Mouse (Mus musculus) heart, embryonic 13.5 days (tissue): ENCODE measurements at regions not wholly inside any gene's neighbourhood (a gene's known extent, or its start where the extent isn't known, plus 50 kb on each side); places are given as distances from the start of the nearest gene placed in this dataset.
A peak's percentile ranks its signal among the peaks of the same experiment; 100 is the strongest.

Source experiments
- ATAC-seq: fragments of 200-750 bp; cut with Nextera tagmentation; 2 replicates; pipeline ENCODE4 v1.8.0; 2017; ENCODE audit warnings: moderate TSS enrichment; ENCODE audit not compliant: insufficient number of reproducible peaks, low FRiP score, low TSS enrichment; ENCODE audit errors: extremely low read depth
- H3K27ac ChIP-seq: fragments of 300-500 bp; sonication (generic); replicated peaks from 2 replicates; pipeline ENCODE4 v1.5.1; 2015; ENCODE audit warnings: moderate library complexity, mild to moderate bottlenecking, inconsistent platforms
- H3K27me3 ChIP-seq: fragments of 300-500 bp; sonication (generic); replicated peaks from 2 replicates; pipeline ENCODE4 v1.6.1; 2015; ENCODE audit warnings: mild to moderate bottlenecking, inconsistent platforms
- H3K36me3 ChIP-seq: fragments of 300-500 bp; sonication (generic); 2 replicates; pipeline ENCODE4 v1.6.1; 2015; ENCODE audit warnings: mild to moderate bottlenecking, inconsistent platforms
- H3K4me1 ChIP-seq: fragments of 300-500 bp; sonication (generic); 2 replicates; pipeline ENCODE4 v1.6.1; 2015; ENCODE audit warnings: inconsistent platforms
- H3K4me2 ChIP-seq: fragments of 300-500 bp; sonication (generic); 2 replicates; pipeline ENCODE4 v1.6.1; 2015; ENCODE audit warnings: inconsistent platforms, mild to moderate bottlenecking, moderate library complexity
- H3K4me3 ChIP-seq: fragments of 300-500 bp; sonication (generic); 2 replicates; pipeline ENCODE4 v1.5.1; 2015; ENCODE audit warnings: moderate library complexity, mild to moderate bottlenecking, inconsistent platforms
- H3K9ac ChIP-seq: fragments of 300-500 bp; sonication (generic); 2 replicates; pipeline ENCODE4 v1.6.1; 2015; ENCODE audit warnings: inconsistent platforms, mild to moderate bottlenecking, moderate library complexity
- H3K9me3 ChIP-seq: fragments of 300-500 bp; sonication (generic); 2 replicates; pipeline ENCODE4 v1.6.1; 2016; ENCODE audit warnings: inconsistent platforms
- WGBS: fragments of 180-500 bp; shearing (Covaris S2); methylation state at CpG from one replicate; pipeline ENCODE4 v1.1.7; 2015; ENCODE audit warnings: mixed read lengths; 5-methylcytosine and 5-hydroxymethylcytosine counted together

DNA sequence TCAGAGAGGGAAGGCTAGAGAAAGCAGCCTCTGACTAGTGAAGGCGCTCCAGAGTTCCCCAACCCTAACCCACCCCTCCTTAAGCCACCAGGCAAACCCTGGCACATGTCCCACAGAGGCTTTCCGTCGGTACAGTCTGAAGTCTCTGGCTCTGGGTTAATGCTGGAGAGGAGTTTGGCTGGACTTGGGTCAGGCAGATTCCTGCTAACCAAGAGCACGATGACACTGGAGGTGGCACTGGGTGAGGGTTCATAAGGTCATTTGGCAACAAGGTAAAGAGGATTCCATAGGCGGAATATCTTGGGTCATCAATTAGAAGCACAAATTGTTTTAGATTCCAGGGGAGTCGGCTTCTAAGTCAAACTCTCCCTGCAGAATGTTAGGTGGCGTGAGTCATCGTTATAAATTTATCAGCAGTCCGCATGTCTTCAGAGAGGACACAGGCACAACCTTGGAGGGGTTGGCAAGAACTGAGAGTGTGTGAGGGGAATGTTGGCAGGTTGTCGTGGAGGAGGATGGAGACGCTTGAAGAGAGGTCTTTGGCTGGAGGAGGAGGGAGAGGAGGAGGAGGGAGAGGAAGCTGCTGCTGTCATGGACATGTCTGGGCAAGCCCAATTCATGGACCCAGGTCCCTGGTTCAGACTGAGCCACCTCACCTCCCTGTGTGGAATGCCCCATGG lies 138.4 kb downstream of the Utp6 start:
- no peak for ATAC-seq
- Histone ChIP-seq H3K9ac (no peak overlapping the region), H3K4me2 (no peak overlapping the region), H3K9me3 (no peaks in the 10 kb centered on the region), H3K36me3 (no peaks in the 10 kb centered on the region), H3K27me3 (no peaks in the 10 kb centered on the region), H3K4me3 (no peak overlapping the region), H3K27ac (no peak overlapping the region), H3K4me1 (peaks cover 19% of the 10 kb centered on the region)
- 57% methylated on average over 11 of the region's 11 CpGs for WGBS

DNA sequence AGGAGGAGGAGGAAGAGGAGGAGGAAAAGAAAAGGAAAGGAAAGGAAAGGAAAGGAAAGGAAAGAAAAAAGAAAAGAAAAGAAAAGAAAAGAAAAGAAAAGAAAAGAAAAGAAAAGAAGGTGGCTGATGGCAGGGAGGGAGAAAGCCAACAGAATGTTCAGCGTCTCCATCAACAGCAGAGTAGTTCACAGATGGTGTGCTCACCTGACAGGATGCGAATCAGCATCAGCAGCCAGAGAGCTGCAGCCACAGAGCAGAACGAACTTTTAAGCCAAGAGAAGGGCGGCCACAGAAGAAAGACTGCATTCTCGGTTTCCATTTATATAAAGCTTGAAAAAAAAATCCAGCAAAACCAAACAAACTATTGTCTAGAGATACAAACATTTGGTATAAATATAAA lies 140.2 kb downstream of the Utp6 start:
- Histone ChIP-seq H3K27ac (no peak overlapping the region), H3K9me3 (no peaks in the 10 kb centered on the region), H3K9ac (no peak overlapping the region), H3K4me3 (no peak overlapping the region), H3K4me1 (peaks cover 19% of the 10 kb centered on the region), H3K27me3 (no peaks in the 10 kb centered on the region), H3K4me2 (no peak overlapping the region), H3K36me3 (no peaks in the 10 kb centered on the region)
- WGBS, result 82% methylated on average over 5 of the region's 5 CpGs
- ATAC-seq, result no peak

DNA sequence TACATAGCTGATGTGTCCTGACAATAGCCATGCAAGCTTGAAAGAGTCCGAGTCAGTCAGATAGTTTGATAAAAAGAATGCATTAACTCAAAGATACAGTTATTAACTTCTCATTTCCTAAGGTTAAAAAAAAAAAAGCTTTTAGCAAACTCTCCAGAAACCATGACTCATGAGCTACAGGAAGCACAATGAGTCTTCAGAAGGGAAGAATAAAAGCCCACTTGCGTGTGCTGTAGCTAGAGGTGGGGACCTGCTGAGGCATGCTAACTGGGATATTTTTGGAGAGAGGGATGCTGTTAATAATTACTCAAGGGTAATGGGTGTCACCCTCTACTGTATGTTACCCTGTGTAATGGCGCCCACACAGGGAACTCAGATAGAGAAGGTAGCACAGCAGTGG lies 147.0 kb downstream of the Utp6 start:
- 81% methylated on average over 3 of the region's 3 CpGs for WGBS
- no peak for ATAC-seq
- H3K9ac ChIP-seq, result no peak overlapping the region

DNA sequence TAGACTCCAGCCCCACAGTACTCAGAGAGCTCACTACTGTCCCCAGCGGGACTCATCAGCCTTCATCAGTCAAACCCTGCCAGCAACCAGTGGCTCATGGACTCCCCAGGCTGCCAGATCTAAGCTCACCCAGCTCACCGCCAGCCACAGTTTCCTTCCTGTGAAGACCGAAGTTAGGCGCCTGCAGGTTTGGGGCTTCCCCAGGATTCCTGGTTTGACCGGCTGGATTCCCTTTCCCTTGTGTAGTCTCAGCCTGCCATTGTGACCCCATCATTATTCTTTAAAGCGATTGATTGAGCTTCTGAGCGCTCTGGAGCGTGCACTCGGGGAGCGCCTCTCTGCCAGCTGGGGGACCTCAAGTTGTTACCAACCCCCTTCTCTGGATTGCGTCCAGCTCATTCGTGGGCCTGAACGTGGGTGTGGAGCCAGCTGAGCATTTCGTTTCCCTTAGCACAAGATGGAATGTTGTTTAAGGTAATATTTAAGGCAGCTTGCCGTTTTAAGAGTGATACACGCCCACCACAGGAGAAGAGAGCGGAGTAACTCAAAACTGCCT lies 155.2 kb downstream of the Utp6 start:
- Histone ChIP-seq H3K4me3 (no peak overlapping the region), H3K27me3 (no peaks in the 10 kb centered on the region), H3K4me2 (peak overlapping the region; percentile 29; the same call in 1 of the 2 replicates), H3K27ac (peak overlapping the region; percentile 71), H3K9me3 (peaks cover 10% of the 10 kb centered on the region), H3K9ac (peak overlapping the region; percentile 30; the same call in 1 of the 2 replicates), H3K4me1 (peaks cover 24% of the 10 kb centered on the region), H3K36me3 (no peaks in the 10 kb centered on the region)
- ATAC-seq, result no peak
- 36% methylated on average over 17 of the region's 17 CpGs for WGBS

More for the DNA sequence above, 147.0 kb downstream of the Utp6 start:
- Histone ChIP-seq H3K27ac (no peak overlapping the region), H3K4me1 (no peaks in the 10 kb centered on the region), H3K9me3 (peaks cover 6% of the 10 kb centered on the region), H3K36me3 (no peaks in the 10 kb centered on the region), H3K4me2 (no peak overlapping the region), H3K4me3 (no peak overlapping the region), H3K27me3 (no peaks in the 10 kb centered on the region)

DNA sequence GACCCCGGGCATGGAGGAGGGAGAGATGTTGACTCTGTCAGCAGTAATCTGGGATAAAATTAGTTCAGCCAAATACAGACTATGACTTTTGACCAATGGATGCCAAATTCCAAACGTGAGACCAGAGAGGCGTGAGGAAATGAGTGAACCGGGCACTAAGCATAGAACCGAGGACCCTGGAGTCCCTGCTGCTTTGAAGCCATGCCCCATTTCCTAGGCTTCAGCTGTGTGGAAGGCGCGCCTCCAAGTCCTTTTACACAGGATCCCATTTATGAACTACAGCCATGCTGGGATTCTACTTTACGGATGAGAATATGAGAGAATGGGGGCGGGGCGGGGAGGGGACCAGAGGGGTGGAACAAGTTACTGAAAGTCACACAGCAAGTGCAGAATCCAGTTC lies 155.8 kb downstream of the Utp6 start:
- Histone ChIP-seq H3K9ac (no peak overlapping the region), H3K4me2 (no peak overlapping the region), H3K27me3 (no peaks in the 10 kb centered on the region), H3K27ac (peak overlapping the region; percentile 71), H3K36me3 (no peaks in the 10 kb centered on the region), H3K4me3 (no peak overlapping the region), H3K9me3 (peaks cover 10% of the 10 kb centered on the region), H3K4me1 (peaks cover 24% of the 10 kb centered on the region)
- ATAC-seq, result no peak
- WGBS, result 63% methylated on average over 10 of the region's 10 CpGs

DNA sequence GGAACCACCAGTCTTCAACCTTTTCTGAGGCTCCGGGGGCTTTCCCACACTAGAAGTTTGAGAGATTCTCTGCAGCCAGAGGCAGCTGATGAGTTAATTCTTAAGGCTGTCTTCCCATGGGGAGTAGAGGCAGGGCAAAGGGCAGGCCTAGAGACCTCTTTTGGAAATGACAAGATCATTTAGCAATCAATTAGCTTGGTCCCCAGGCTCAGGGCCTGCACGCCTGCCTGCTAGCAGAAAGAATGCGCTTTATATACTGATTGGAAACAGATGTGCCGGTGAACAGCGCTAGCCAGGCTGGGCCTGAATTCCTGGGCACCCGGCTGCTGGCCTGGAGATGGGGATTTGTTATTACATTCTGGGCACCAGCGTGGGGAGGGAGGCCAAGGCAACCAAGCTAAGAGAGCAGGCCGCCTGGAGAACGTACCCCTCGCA lies 156.2 kb downstream of the Utp6 start:
- no peaks in the 10 kb centered on the region for H3K36me3 ChIP-seq
- peak overlapping the region; percentile 71 for H3K27ac ChIP-seq
- no peak overlapping the region for H3K4me2 ChIP-seq
- no peaks in the 10 kb centered on the region for H3K27me3 ChIP-seq
- 0 out of 2 replicates have a peak overlapping the region, but pooled peaks have one; percentile 50 for H3K9ac ChIP-seq
- H3K4me1 ChIP-seq, result peaks cover 24% of the 10 kb centered on the region
- H3K9me3 ChIP-seq, result peaks cover 10% of the 10 kb centered on the region
- no peak overlapping the region for H3K4me3 ChIP-seq
- 37% methylated on average over 10 of the region's 10 CpGs for WGBS
- no peak for ATAC-seq

DNA sequence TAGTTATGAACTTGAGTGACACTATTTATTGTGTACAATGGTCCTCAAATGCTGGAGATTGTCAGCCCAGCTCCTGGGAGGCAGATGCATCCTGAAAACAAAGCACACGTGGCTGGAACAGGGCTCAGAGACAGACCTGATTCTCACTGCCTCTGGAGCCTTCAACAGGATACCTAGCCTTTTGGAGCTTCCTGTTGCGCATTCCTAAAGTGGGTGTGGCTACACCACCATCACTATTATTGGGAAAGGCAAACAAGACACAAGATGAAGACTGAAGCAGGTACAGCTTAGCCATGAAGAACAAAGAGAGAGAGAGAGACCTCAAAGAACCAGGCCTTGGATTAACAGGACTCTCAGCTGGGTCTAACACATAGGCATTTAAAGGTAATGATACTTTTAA lies 158.2 kb downstream of the Utp6 start:
- no peak overlapping the region for H3K27ac ChIP-seq
- no peaks in the 10 kb centered on the region for H3K36me3 ChIP-seq

DNA sequence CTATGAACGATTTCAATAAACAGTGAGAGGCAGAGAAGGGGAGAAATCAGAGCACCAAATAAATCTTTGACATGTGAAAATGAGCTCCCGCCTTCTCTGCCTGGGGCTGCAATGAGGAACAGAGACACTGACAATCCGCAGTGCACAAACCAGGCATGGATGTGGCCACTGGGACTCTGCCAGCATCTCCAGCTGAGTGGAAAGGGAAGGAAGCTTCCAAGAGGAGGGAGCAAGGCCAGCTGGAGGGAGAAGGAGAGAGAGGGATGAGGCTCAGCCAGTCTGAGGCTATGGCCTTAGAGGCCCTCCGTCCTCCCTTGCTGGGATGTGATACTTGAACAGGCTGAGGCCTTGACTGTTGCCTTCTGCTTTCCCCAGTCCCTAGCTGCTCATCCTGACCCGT lies 159.2 kb downstream of the Utp6 start:
- WGBS, result 64% methylated on average over 5 of the region's 5 CpGs
- no peaks in the 10 kb centered on the region for H3K27me3 ChIP-seq
- no peak overlapping the region for H3K4me3 ChIP-seq
- H3K4me2 ChIP-seq, result no peak overlapping the region
- no peaks in the 10 kb centered on the region for H3K36me3 ChIP-seq
- 0 out of 2 replicates have a peak overlapping the region, but pooled peaks have one; percentile 12 for H3K27ac ChIP-seq
- H3K9me3 ChIP-seq, result peaks cover 10% of the 10 kb centered on the region
- H3K9ac ChIP-seq, result no peak overlapping the region
- no peak; the same call in 1 of the 2 replicates for ATAC-seq
- H3K4me1 ChIP-seq, result peaks cover 24% of the 10 kb centered on the region

More for the DNA sequence above, 158.2 kb downstream of the Utp6 start:
- Histone ChIP-seq H3K4me2 (no peak overlapping the region), H3K9ac (no peak overlapping the region), H3K4me3 (no peak overlapping the region), H3K9me3 (peaks cover 10% of the 10 kb centered on the region), H3K27me3 (no peaks in the 10 kb centered on the region), H3K4me1 (peaks cover 24% of the 10 kb centered on the region)
- 67% methylated on average over 2 of the region's 2 CpGs for WGBS
- ATAC-seq, result no peak

DNA sequence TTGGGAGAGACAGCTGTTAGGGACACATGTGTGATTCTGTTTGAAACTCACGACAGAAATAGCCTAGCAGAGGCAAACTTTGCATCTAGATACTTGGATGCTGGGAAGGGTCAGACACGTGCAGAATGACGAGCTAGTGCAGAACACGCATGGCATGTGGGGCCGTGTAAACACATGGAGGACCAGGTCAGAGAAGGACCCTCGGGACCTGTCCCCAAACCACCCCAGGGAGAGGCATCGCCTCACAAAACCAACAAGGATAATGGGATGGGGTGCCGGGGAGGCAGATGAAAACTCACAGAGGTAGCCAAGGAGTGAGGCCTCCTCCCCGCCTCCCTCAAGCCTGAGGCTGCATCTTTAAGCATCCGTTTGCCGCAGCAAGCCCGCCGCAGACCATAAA lies 159.6 kb downstream of the Utp6 start:
- no peak overlapping the region for H3K9ac ChIP-seq
- no peak overlapping the region for H3K4me2 ChIP-seq
- peaks cover 22% of the 10 kb centered on the region for H3K4me1 ChIP-seq
- peaks cover 10% of the 10 kb centered on the region for H3K9me3 ChIP-seq
- H3K36me3 ChIP-seq, result no peaks in the 10 kb centered on the region
- no peaks in the 10 kb centered on the region for H3K27me3 ChIP-seq
- no peak overlapping the region for H3K4me3 ChIP-seq
- 81% methylated on average over 13 of the region's 13 CpGs for WGBS
- H3K27ac ChIP-seq, result no peak overlapping the region
- ATAC-seq, result no peak

DNA sequence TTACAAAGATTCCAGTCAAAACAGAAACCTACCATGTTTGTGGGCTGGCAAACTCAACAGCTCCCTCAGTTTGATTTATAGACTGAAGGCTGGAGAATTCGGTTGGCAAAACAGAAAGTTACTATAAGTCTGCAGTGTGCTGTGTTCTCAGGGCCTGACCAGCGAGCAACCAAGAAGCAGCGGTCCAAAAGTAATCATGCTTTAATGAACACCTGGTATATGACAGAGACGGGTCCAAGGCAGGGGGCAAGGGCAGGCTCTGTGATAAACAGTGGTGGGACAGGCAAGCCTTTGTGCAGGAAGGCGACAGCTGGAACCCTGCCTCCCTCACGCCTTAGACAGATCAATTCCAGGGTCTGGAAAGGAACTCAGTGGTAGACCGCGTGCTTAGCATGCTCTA lies 161.9 kb downstream of the Utp6 start:
- ATAC-seq, result no peak
- 0 out of 2 replicates have a peak, but pooled peaks cover under 1% of the 10 kb centered on the region for H3K27me3 ChIP-seq
- H3K4me3 ChIP-seq, result no peak overlapping the region
- no peak overlapping the region for H3K9ac ChIP-seq
- no peaks in the 10 kb centered on the region for H3K36me3 ChIP-seq
- H3K27ac ChIP-seq, result no peak overlapping the region
- H3K4me2 ChIP-seq, result no peak overlapping the region
- WGBS, result 64% methylated on average over 8 of the region's 8 CpGs
- H3K9me3 ChIP-seq, result peaks cover 9% of the 10 kb centered on the region
- no peaks in the 10 kb centered on the region for H3K4me1 ChIP-seq

DNA sequence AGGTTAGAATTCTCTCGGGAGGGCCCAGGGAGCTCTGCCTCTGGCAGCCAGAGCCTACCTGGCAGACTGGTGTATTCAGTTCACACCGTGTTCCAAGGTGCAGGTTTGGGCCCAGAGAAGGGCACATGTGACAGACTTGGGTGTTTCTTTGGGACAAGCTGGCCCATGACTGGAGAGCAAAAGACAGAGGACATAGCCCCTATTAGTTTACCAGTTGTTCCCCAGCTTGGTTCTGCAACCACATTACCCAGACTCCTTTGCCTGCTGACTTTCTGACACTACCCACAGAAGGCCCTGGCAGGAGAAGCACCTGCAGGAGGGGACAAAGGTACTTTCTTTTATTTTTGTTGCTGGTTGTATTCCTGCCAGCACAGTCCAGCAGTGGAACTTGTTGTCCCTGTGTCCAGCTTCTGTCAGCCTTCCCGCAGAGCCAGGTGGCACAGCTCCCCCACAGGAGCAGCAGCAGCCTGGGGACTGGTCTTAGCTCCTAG lies 173.9 kb downstream of the Utp6 start:
- peak overlapping the region; percentile 42; the same call in 1 of the 2 replicates for H3K9ac ChIP-seq
- H3K9me3 ChIP-seq, result no peaks in the 10 kb centered on the region
- ATAC-seq, result no peak
- H3K27me3 ChIP-seq, result no peaks in the 10 kb centered on the region
- no peak overlapping the region for H3K27ac ChIP-seq
- 66% methylated on average over 3 of the region's 3 CpGs for WGBS
- H3K4me2 ChIP-seq, result no peak overlapping the region
- no peaks in the 10 kb centered on the region for H3K36me3 ChIP-seq
- no peak overlapping the region for H3K4me3 ChIP-seq
- peaks cover 51% of the 10 kb centered on the region for H3K4me1 ChIP-seq

DNA sequence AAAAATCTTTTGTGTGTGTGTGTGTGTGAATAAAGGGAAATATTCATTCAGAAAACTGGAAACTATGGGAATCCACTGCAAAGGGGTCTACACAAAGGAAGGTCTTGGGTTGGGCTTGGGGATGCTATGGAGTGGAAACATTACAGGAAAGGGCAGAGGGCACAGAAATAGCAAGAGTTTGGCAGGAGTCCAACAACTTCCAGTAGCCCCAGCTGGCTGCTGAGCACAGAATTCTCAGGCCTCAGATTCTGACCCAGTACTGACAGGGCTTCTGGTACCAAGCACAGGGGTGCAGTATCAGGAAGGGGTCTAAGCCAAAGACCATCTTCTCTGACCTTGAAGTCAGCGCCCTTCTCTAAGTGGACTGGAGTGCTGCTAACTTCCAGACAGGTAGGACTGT lies 174.4 kb downstream of the Utp6 start:
- no peaks in the 10 kb centered on the region for H3K36me3 ChIP-seq
- no peak overlapping the region for H3K4me2 ChIP-seq
- H3K27me3 ChIP-seq, result no peaks in the 10 kb centered on the region
- H3K4me1 ChIP-seq, result peaks cover 46% of the 10 kb centered on the region
- no peak overlapping the region; the same call in 1 of the 2 replicates for H3K9ac ChIP-seq
- no peak overlapping the region for H3K27ac ChIP-seq
- H3K4me3 ChIP-seq, result no peak overlapping the region
- H3K9me3 ChIP-seq, result no peaks in the 10 kb centered on the region
- no peak for ATAC-seq
- 57% methylated on average over 1 of the region's 1 CpGs for WGBS
